Mouse (Mus musculus) G1E (cell line): ENCODE measurements at regions not wholly inside any gene's neighbourhood (a gene's known extent, or its start where the extent isn't known, plus 50 kb on each side); places are given as distances from the start of the nearest gene placed in this dataset.

Experiments
- CTCF ChIP-seq: IDR thresholded peaks from 2 replicates; pipeline ENCODE4 v1.5.1; 2012; ENCODE audit warnings: low read depth, low read length, inconsistent platforms, mixed read lengths
- GATA1 ChIP-seq: IDR thresholded peaks from 2 replicates; pipeline ENCODE4 v1.6.1; 2012; ENCODE audit warnings: borderline replicate concordance, low read length, inconsistent platforms, mixed read lengths
- GATA2 ChIP-seq: IDR thresholded peaks from 2 replicates; pipeline ENCODE4 v1.6.1; 2012; ENCODE audit warnings: low read depth, low read length, inconsistent platforms, borderline replicate concordance
- POLR2AphosphoS5 ChIP-seq: IDR thresholded peaks from 2 replicates; pipeline ENCODE4 v1.6.1; 2012; ENCODE audit warnings: low read depth, low read length, inconsistent platforms; ENCODE audit not compliant: insufficient replicate concordance

GRCm38 (mm10) chr6:112057895-112058294 lies 215.7 kb upstream of the Lmcd1 start:
- TF ChIP-seq CTCF: no peak
- no peak for TF ChIP-seq GATA1
- TF ChIP-seq GATA2: no peak
- no peak for TF ChIP-seq POLR2AphosphoS5
